Mouse (Mus musculus) c-Kit-positive CD71-negative TER-119-negative erythroid progenitor cells, embryonic 14.5 days (primary cell): ENCODE data around the gene Olfr1066.
"Not testable (repeated sequence)": the region's sequence is repeated elsewhere in the genome, so short reads cannot be mapped to it uniquely, and the experiment has no call there.

Experiments used
- DNase-seq: peaks from one replicate; pipeline ENCODE4 v3.0.0-alpha.2; 2013; ENCODE audit warnings: low read depth

Olfr1066 gene

GRCm38 (mm10) chr2:86456169-86456568, at the start of gene Olfr1066:
Gene Olfr1066 (minus strand): TSS chr2:86456269.
- DNase-seq = no peak

DNA sequence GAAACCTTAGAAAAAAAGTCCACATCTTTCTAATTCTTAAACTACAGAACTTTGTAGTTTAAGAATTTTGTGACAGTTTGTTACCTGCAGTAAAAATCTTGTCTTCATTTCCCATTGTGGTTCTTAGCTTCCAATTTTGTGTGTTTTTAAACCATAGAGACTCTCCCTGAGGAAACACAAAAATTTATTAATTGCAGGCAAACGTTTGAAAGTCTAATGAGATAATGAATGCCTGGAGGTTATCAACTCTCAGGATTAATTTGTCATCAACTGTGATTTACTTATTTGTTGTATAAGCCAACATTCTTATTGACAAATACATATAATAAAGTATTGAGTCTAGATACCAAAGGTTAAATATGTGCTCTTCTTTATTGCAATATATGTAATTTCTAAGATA, 31.2 kb upstream of the Olfr1066 start, which contains the start of gene Olfr228:
Gene Olfr228, minus strand, starts transcription at position 101 of the 400 bp plus-strand sequence.
- no peak for DNase-seq

DNA sequence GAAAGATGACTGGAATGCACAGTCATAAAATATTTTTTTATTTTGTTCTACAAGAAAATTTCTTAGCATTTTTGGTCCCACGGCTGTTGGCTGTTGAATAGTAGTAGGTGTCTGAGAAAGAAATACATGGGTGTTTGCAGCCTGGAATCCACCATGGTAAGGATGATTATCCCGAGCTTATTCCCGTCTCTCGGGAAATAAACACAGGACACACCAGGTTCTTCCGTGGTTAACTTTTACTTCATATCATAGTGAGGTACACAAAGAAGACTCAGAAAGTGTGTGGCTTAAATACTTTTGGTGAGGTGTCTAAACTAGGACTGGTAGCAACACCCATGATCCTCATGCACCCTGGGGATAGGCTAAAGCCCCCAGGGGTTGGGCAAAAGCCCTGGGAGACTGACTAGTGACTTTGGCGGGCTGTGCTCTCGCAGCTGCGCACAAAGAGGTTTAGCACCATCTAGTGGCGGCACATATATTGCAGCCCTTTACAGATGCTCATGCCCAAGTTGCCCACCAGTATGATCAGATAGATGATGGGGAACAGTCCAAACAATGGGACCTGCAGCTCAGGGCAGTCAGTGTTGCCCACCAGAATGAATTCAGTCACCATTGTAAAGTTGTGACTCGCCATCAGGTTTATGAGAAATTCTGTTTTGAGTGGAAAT, 8.5 kb upstream of the Olfr1066 start:
- no peak for DNase-seq

- no peak for DNase-seq
Observed at GRCm38 (mm10) chr2:86460434-86460833, 4.4 kb upstream of the Olfr1066 start.

DNA sequence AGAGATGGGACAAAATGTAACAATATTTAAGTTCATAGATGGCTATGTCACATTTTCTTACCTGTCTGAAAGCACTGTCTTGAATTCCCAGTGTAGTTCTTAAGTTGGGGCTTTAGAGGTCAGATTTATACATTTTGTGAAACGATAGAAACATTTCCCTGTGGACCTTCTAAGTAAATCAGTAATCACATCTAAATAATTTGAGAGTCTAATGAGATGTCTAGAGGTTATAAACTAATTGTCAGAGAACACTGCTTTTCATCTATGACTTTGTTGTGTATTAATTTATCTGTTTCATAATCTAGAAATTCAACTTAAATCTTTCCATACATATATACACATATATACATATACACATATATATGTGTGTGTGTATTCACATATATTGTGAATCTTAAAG, 5.6 kb downstream of the Olfr1066 start, which contains the start of gene Olfr1065:
Gene Olfr1065, minus strand, starts transcription at position 101 of the 400 bp plus-strand sequence.
- DNase-seq = not testable (repeated sequence)

DNA sequence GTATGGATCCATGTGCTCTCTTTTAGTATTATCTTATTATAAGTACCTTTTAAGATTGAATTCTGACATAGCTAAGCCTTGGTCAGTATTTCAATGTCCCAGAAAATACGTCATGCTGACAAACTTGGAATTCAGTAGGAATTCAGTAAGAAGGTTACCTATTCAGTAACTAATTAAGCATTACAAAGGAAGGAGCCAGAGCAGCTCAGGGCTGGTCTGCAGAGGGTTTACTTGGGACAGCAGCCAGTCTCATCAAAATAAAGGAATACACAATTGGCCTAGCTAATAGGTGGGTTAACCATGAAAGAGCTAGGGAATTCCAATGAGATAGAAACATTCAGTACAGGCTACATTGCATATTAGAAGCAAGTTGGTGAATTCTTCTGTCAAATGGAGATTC, 14.0 kb downstream of the Olfr1066 start:
- DNase-seq = not testable (repeated sequence)

GRCm38 (mm10) chr2:86428511-86428910, 27.6 kb downstream of the Olfr1066 start:
- not testable (repeated sequence) for DNase-seq

- not testable (repeated sequence) for DNase-seq
Observed at GRCm38 (mm10) chr2:86426649-86427048, 29.4 kb downstream of the Olfr1066 start, which contains the start of gene Olfr1062. Gene Olfr1062 (minus strand): TSS chr2:86426749.

- no peak for DNase-seq
Observed at GRCm38 (mm10) chr2:86413950-86414349, 42.1 kb downstream of the Olfr1066 start, which contains the start of gene Olfr1061. Gene Olfr1061 (minus strand): TSS chr2:86414050.
